ENCODE assay signal across 12 mouse cellular contexts in genomic region chr9:60445821-60446220, GRCm38 (mm10).
DNase-seq lines count a peak whose midpoint lies in the region; ATAC-seq lines count a peak whose summit lies in the region.
"Had no signal": no experiment of that assay in that cellular context is flagged by ENCODE, and none has a peak within 500 bp of the region (broad histone marks: within the 10 kb centered on the region; RNA-seq: fewer than 3 reads in every experiment).

No protein-coding gene starts in this region.

- H3K4me3 ChIP-seq in heart, embryonic 15.5 days: no peak overlapping the region

- no peak overlapping the region for H3K9ac ChIP-seq in heart, embryonic 15.5 days

- H3K4me2 ChIP-seq in heart, embryonic 15.5 days: no peak overlapping the region

- no peak for DNase-seq in heart, postnatal 25 days (ENCODE audit: low spot score)
- peak; percentile 16 for DNase-seq in brain, adult 2 months (ENCODE audit: low read depth, low spot score)
- peak; percentile 45 to 59 for DNase-seq in heart, postnatal 10 days
- peak; percentile 63 for DNase-seq in lung, postnatal 10 days
- DNase-seq in ovary, postnatal 36 days (ENCODE audit: low spot score): no peak
- no peak for DNase-seq in gastrocnemius, postnatal 10 days
- no peak for DNase-seq in left cerebral cortex, postnatal 4 days
- DNase-seq: adrenal gland, postnatal 14 days; cerebellum, adult 11-12 months; kidney, postnatal 25 days; thymus, adult 18-20 months had no signal

- H3K27ac ChIP-seq in heart, embryonic 15.5 days: peak overlapping the region; percentile 25; the same call in 1 of the 2 replicates

- intact Hi-C loops in heart, postnatal 25 days (cut with DNase I): no loop called here
- intact Hi-C loops in heart, postnatal 10 days (cut with DNase I): no loop called here
- intact Hi-C loops in left cerebral cortex, postnatal 4 days (cut with DNase I): no loop called here

- peaks cover 18% of the 10 kb centered on the region for H3K4me1 ChIP-seq in heart, embryonic 15.5 days (replicated peaks)

- 47% methylated on average over 4 of the region's 4 CpGs for WGBS in heart, embryonic 15.5 days

- H3K9me3 ChIP-seq in heart, embryonic 15.5 days (replicated peaks): no peaks in the 10 kb centered on the region

- no peaks in the 10 kb centered on the region for H3K36me3 ChIP-seq in heart, embryonic 15.5 days

- no peak for ATAC-seq in heart, embryonic 15.5 days (replicated peaks; ENCODE audit: insufficient number of reproducible peaks, insufficient read depth, low FRiP score, low read depth)

- H3K27me3 ChIP-seq in heart, embryonic 15.5 days: no peaks in the 10 kb centered on the region

Comparison
In these comparisons a context has a peak if more than half of its experiments do, and no peak if none do; other contexts are left out.
1. DNase-seq: peak in brain, adult 2 months (single experiment), heart, postnatal 10 days (2 of 2) and lung, postnatal 10 days (single experiment); none in heart, postnatal 25 days (single experiment), ovary, postnatal 36 days (single experiment), gastrocnemius, postnatal 10 days (single experiment) and left cerebral cortex, postnatal 4 days (single experiment).